Mouse (Mus musculus) layer of hippocampus, adult 9-11 months (tissue): ENCODE data around the gene Slc25a36.

Experiments
- DNase-seq: peaks from one replicate; pipeline ENCODE4 v3.0.0; 2022

Slc25a36 gene

DNA sequence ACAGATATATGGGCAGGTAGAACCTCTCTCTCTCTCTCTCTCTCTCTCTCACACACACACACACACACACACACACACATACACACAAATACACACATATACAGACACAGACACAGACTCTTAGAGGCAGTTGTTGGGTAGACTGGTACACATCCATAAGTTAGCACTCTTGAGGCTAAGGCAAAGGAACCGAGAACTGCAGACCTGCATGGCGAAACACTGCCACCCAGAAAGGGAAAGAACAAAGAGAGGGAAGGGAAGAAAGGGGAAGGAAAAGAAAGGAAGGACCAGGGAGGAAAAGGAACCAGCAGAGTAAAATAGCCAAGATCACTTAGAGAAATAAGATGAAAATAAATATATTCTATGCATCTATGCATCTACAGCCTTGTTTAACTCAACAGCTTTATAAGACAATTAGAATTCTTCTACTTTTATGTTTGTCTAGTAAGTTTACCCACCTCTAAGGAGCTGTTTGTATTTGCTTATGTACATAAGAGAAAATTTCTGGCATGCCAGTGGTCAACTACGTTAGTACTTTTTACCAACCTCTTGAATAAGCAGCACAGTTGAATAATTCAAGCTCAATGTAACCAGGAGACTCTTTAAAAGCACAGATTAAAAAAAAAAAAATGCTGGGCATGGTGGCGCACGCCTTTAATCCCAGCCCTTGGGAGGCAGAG lies 4.3 kb downstream of the Slc25a36 start:
- no peak for DNase-seq

DNA sequence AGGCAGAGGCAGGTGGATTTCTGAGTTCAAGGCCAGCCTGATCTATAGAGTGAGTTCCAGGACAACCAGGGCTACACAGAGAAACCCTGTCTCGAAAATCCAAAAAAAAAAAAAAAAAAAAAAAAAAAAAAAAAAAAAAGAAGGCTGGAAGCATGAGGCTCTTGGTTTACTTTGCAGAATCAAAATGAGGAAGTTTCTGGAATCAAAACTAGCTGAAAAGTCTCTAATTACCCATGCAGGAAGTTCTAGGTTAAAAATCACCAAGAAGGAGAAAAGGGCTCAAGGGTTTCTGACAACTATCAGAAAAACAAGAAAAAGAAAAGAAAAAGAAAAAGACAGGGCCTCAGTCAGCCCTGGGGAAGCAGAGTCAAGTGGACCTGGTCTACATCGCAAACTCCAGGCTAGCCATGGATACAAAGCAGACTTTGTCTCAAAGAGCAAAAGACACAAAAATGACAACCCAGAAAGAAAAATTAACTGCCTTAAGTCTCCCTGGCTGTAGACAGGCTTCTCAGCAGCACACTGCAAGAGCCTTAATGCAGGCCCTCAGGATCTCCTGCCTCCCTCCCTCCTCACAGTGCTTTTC lies 5.5 kb downstream of the Slc25a36 start:
- DNase-seq: no peak

DNA sequence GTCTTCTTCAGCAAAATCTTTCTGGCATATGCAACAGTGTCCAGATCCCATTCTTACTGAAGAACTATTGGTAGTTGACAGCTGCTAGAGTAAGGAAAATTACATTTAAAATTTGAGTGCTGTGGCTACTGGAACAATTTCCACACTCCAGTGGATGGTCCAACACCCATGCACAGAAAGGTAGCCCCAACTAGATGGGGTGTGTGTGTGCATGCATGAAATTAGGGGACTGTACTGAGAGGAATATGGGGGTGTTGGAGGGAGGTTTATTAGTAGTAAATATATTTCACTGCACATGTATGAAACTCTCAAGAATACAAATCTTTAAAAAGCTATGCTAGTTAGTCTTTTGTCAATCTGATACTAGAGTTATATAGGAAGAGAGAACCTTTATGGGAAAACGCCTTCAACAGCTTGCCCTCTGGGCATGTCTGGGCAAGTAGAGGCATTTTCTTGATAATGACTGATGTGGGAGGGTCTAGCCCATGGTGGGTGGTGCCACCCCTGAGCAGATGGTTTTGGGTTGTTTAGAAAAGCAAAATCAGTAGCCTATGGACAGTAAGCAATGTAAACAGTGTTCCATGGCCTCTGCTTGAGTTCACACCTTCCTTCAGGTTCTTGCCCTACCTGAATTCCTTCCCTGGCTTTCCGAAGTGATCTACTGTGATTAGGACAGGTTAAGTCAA lies 7.4 kb downstream of the Slc25a36 start:
- no peak for DNase-seq

DNA sequence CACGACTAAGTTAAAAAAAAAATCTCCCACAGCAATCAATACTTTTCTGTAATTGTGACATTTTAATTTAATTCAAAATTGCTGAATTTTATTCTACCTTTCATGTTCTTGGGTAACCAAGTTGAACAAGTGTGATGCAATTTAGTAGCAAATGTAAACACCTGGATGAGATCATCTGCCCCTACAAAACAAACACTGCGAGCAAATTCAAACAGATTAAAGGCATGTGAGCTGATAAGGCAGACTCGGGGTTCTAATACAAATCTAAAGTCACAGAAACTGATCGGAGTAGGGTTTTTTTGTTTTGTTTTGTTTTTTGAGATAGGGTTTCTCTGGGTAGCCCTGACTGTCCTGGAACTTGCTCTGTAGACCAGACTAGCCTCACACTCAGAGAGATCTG lies 12.0 kb downstream of the Slc25a36 start:
- DNase-seq: no peak

DNA sequence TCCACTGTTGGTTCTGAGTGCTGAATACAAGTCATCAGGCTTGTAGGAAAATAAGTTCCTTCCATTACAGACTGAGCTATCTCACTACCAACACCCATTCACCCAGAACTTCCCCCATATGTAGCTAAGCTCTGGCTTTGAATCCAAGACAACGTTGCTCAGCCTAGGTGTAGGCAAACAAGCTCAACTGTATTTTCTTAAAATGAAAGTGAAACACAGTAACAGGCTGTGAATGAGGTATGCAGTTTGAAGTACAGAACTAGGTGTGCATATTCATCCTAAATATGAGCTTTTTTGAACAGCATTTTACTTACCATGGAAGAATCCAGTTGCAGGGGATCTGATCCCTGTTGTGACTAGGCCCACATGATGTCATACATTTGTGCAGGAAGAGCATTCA lies 14.8 kb downstream of the Slc25a36 start:
- DNase-seq: no peak

DNA sequence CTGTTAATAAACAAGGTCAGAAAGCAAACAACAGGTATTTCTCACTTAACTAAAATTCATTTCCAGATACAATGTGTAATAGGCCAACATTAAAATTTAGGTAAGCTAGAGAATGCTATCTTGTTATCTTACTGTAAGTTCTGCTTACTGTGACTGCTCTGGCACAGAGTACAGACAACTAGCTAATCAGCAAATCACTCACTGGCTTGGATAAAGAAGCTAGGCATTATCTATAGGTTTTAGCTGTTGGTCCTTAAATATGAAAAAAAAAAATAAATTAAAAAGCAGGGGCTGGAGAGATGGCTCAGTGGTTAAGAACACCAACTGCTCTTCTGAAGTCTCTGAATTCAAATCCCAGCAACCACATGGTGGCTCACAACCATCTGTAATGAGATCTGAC lies 23.1 kb downstream of the Slc25a36 start:
- DNase-seq: no peak

DNA sequence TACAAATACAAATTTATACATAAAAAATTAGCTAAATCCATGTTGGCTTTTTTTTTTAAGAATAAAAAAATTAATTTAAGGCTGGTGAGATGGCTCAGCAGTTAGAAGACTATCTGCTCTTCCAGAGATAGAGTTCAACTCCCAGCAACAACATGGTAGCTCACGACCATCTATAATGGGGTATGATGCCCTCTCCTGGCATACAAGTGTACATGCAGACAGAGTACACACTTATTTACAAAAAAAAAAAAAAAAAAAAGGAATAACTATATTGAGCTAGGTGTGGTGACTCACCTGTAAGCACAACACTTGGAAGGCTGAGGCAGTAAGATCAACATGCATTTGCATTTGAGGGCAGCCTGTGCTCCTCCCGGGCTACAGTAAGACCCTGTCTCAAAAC lies 26.3 kb downstream of the Slc25a36 start:
- no peak for DNase-seq

DNA sequence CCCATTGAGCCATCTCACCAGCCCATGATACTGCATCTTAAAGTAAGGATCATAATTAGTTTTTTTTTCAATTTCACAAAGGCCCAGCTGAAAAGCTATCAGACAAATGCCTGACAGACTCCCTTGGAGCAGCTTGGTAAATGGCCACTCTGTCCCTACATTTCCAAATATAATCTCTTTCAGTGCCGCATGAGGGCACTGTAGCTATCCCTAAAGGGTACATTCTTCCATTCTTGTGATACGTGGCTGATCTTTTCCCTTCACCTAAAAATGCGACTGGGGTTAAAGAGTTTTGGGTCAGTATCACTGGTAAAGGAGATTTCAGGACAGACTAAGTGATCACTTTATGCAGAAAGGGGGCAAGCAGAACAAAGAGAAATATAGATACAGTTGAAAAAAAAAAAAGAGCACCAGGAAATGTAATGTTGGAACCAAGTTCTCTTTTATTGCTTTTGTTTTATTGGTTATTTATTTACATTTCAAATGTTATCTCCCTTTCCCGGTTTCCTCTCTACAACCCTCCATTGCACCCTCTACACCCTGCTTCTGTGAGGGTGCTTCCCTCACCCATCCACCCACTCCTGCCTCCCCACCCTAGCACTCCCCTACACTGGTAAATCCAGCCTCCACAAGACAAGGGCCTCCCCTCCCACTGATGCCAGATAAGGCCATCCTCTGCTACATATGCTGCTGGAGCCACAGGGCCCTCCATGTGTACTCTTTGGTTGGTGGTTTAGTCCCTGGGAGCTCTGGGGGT lies 29.7 kb downstream of the Slc25a36 start:
- DNase-seq: no peak

DNA sequence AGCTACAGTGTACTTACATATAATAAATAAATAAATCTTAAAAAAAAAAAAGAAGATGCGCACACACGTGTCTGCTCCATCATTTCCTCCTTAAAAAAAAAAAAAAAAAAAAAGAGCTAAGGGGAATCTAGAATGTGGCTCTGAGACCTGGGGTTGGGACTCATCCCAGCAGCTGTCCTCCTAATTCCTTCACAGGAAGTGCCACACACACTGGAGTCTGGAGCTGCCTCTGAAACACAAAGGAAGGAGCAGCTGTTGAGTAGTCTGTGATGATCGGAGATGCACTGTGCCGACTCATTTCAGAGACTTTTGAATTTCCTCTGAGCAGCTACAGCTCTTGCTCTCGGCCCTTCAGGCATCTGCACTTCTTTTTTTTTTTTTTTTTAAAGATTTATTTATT lies 41.0 kb downstream of the Slc25a36 start:
- no peak for DNase-seq

DNA sequence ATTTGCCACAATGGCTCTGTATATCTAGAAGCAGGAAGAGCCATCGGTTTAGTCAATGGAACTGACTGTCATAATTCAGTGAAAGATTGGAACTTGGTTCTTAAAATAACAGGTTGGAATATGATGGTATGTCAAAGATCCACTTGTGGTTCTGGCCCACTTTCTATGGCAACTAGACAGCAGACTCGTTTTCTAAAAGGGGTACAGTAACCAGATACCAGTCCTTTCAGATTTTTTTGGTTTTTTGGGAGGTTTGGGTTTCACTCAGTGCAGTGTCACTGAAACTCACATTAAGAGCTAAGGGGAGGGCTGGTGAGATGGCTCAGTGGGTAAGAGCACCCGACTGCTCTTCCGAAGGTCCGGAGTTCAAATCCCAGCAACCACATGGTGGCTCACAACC lies 41.5 kb downstream of the Slc25a36 start:
- DNase-seq: no peak

DNA sequence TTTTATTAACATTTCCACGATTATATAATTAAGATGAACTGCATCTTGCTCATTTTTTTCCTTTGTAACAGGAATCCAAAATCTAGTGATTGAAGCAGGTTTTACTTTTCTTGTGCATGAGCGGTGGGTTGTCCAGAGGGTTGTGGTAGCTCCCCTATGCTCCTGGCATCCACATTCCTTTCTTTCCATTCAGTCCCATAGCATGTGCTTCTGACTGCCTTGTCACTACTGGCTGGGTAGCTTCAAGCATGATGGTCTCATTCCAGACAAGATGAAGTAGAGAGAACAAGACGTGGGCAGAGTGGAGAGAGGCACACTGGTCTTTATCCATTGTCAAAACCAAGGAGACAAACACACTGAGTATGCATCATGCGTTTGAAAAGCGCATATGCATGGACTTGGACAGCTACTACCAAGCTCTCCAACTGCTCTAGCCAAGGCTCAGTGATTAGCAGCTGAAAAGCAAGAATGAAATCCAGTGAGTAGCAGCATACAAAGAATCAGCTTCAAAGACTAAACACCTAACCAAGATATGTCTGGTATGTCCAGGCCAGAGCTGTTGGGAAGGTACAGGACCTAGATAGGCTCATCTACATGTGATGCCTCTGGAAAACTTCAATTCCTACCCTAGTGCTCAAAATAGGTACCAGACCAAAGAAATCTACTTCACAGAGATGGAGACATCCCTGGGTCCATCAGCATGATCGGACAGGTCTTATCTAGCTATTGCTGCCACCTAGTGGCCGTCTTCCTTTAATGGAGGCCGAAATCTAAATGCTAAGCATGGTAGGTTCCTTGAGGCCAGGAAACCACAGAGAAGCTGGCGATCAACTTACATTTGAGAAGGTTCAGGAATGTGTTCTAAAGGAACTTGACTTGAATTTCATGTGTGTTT lies 42.5 kb downstream of the Slc25a36 start:
- DNase-seq: peak; percentile 83

DNA sequence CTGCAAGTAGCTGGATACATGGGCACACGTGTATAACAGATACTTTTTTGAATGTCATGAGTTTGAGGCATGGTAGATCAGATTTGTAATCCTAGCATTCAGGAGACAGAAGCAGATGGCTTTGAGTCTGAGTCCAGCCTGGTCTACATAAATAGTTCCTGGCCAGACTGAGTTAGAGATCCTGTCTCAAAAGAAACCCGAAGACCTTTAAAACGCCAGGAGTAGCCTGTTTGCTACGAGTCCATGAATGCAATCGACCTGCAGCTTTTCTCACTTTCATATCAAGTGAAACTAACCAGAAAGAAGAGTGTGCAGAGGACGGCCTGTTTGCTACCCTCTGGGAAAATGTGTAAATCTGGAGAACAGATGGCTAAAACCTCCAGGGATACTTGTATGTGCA lies 43.2 kb downstream of the Slc25a36 start:
- no peak for DNase-seq

DNA sequence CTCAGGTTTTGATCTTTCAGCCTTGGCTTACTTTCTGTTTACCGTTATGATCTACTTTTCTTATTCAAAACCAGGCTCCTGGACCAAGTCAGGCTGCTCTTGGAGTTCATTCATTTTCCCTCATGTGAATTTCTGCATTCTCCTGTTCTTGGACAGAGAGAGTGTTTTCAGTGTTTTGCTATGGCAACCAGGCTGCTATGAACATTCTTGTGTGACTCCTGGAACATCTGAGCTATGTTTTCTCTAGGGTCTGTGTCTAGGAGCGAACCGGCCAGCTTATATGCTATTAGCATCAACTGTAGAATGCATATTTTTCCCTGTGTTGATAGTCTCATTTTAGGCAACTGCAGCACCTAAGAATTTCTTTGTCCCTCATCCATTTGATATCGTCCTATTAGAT lies 45.1 kb downstream of the Slc25a36 start:
- DNase-seq: no peak

DNA sequence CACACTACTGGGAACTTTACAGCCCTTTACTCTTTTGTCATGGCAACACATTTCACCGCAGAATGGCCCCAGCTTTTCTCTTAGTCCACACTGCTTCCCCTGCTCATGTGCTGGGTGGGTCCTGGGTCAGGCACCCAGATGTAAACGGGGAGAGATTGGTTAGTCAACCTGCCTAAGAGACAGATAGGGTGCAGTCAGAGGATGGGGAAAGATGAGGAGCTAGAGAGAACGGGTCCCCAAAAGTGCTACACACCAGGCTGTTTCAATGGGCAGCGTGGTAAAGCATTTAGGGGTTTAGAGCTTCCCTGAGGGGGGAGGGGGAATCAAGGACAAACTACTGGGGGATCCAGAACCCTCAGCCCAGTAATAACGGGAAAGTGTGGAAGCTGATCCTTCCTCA lies 45.7 kb downstream of the Slc25a36 start:
- DNase-seq: no peak

DNA sequence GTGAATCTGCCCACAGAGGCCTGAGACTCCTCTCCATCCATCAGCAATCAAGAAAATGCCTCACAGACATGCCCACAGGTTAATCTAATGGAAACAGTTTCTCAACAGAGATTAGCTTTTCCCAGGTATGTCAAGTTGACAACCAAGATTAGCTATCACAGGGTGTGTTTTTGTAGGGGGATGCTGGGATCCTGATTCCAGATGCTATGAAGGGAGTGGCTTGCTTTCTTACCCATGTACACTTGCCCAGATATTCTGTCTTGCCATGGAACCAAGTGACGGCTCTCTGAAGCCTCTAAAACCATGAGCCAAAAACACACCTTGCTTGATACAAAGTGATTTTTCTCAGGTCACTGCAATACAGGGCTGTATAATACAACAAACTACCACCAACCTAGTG lies 46.8 kb downstream of the Slc25a36 start:
- DNase-seq: no peak

DNA sequence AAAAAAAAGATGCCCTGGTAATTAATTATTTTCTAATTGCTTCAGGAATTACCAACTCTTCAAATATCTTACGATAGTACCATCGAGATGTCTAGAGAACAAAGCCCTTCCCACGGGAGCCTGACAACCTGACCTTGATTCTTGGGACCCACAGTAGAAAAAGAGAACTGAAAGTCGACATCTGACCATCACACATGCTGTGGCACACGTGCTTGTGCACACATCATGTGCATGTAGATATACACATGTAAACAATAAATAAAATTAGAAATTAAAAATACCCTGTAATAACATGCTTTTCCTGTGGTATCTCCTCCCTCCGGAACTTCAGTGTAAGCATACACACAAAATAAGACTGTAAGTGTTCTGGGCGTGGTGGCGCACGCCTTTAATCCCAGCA lies 49.3 kb downstream of the Slc25a36 start:
- no peak for DNase-seq

DNA sequence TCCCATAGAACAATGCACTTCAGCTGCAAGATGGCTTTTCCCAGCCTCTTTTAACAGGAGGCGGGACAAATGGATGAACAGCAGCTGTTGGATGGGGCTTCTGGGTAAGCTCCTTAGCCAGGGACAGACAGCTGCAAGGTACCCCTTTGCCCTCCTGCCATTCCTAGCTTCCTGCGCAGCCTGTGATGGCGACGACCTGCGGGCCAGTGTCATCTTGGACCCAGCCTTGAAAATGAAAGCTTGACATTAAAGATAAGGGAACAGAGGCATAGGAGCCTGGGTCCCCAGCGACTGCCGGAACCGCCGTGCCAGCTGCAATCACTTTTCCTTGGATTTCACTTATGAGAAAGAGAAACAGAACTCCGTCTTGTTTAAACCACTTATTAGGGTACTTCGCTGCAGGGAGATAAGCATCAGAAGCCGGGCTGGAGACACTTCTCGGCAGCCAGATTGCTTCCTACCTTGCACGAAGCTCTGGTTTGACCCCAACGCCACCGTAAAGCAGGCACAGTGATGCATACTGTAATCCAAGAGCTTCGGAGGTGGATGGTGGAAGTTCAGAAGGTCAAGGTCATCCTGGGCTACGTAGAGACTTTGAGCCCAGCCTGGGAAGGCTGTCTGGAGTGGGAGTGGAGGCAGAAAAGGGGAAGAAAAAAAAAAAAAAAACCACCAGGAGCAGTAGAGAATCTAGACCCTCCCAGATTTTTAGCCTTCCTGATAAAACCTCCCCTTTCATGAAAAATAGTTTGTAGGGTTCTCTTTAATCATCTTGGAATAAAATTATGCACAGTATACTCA lies 54.2 kb downstream of the Slc25a36 start:
- DNase-seq: no peak

DNA sequence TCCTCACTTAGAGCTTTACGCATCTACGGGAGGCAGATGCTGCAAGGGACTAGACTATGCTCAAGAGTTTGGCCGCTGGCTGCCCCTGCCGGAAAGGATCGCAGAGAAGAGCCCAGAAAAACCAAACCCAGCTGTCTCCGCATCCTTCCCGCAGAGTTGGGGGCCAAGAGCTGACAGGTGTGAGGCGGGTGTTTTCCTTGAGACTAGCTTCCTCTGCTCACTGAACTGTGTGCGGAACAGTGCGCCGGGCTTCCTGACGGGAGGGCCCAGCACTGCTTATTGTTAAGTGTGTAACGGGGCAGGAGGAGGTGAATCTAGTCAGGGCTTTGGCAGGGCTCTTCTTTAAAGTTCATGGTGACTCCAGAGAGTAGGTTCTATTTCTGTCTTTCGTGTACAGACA lies 55.1 kb downstream of the Slc25a36 start:
- DNase-seq: no peak

DNA sequence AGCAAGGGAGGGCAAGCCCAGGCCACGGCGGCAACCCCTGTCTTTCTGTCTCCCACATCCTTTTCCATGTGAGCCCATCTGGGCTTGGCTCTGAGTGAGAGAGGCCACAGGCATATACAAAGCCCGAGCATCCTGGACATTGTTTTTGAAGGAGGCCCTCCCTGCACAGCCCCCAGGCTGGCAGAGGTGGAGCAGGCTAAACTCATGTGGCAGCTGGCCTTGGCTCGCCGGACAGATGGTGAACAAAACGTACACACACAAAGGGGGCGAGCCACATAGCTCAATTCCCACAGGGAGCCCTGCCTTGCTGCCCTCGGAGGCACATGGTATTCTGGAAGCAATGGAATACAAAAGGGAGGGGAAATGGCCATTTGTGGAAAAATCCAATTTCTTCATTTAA lies 59.8 kb downstream of the Slc25a36 start:
- DNase-seq: no peak

DNA sequence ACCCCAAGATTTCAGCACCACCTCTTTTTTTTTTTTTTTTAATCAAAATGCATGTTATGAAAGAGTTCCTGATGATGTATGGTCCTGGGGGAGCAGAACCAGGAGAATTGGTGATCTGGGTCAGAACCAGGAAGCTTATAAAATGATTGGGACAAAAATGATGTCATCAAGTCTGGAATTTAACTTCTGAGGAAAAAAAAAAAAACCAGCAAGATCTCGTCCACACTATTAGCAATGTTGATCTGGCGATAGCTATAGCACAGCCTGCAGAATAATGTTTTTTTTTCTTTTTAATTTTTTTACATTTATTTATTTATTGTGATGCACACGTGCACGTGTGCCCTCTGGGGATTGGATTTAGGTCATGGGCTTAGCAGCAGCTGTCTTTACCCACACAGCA lies 64.7 kb downstream of the Slc25a36 start:
- DNase-seq: no peak

DNA sequence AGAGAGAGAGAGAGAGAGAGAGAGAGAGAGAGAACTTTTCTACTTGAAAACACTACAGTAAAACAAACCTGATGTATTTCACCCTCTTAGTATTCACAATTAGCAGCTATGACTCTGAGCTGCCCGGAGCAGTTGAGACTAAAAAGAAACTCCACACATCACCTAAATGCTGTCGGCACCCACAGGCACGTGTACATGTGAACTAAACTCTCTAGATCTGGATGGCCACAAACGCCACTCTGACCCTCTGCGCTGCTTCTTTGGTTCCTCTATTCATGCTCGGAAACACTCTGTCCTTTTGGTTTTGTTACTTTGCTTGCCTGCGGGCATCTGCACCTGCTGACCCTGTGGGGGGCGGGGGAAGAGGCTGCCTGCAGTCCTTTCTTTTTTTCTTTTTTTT lies 69.3 kb downstream of the Slc25a36 start:
- DNase-seq: no peak

DNA sequence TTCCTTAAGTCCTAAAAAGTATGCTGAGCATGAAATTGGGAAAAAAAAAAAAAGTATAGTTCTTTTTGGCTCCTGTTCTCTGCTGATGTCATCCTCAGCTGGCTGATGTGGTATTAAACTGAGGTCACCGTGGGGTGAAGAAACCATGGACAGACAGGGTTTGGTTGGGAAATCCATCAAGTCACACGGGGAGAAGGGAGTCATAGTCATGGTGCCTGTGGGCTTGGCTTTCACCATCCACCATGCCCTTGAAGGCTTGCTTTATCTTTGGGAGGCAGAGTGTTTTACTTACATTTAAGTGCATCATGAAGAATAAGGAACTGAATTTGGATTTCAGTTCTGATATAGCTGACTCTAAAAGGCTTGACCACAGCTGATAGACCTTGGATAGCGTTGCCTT lies 72.9 kb downstream of the Slc25a36 start:
- DNase-seq: no peak
